Mouse (Mus musculus) Patski (cell line): ENCODE results near the gene Pou3f1. TPM values are rescaled to one million over a fixed set of nuclear protein-coding genes. Genes with fewer than 3 reads are reported as not detected.

ENCODE experiments used
- ATAC-seq: fragments of 100-300 bp; one replicate; pipeline ENCODE4 v1.8.0; 2021
- CTCF ChIA-PET: fragments of 350-600 bp; sonication (Branson Sonifier 250); formaldehyde crosslinking; loops from one replicate; lab custom pipeline; 2022; ENCODE audit warnings: inconsistent platforms; lab: Charles Lee
- POLR2A ChIA-PET: fragments of 350-600 bp; sonication (Branson Sonifier 250); formaldehyde crosslinking; loops from one replicate; lab custom pipeline; 2022; ENCODE audit warnings: antibody characterized with exemption, inconsistent platforms; lab: Charles Lee
- DNase-seq: peaks from one replicate; pipeline ENCODE4 v3.0.0-alpha.2; 2011; ENCODE audit warnings: low read depth, low spot score
- H3K27me3 ChIP-seq: fragments of 371-371 bp; one replicate; pipeline ENCODE4 v1.5.1; 2021
- CTCF ChIP-seq: fragments of 100-300 bp; IDR thresholded peaks from one replicate; pipeline ENCODE4 v1.5.1; 2021
- in situ Hi-C: fragments of 300-500 bp; cut with MboI; formaldehyde crosslinking; loops from 3 replicates; pipeline ENCODE4 v1.11.1; 2018; ENCODE audit warnings: low pct_unique_long_range_greater_than_20kb, mixed read lengths
- polyA plus RNA-seq: library from polyadenylated mRNA; unstranded; gene quantifications from one replicate; pipeline ENCODE4 v1.2.3, GENCODE M21; 2021

The Pou3f1 gene
- polyA plus RNA-seq, 1 experiment from 2014 or later = 0.24 TPM

- DNase-seq (no peak), ATAC-seq (no peak)
- POLR2A ChIA-PET = no interaction called here
- peaks cover 5% of the 10 kb centered on the region for H3K27me3 ChIP-seq
- in situ Hi-C loops = loop anchor here (10.0 kb wide), 2 partner anchors 335 to 715 kb away; no protein-coding TSS in a partner anchor
- CTCF ChIA-PET = no interaction called here
- TF ChIP-seq CTCF = no peak
Measured at GRCm38 (mm10) chr4:124670232-124670631, 13.6 kb downstream of the Pou3f1 start.

GRCm38 (mm10) chr4:124671583-124671982 is 15.0 kb downstream of the Pou3f1 start:
- ATAC-seq (no peak), DNase-seq (no peak)
- TF ChIP-seq CTCF = no peak
- ChIA-PET CTCF (no interaction called here), POLR2A (no interaction called here)
- no peaks in the 10 kb centered on the region for H3K27me3 ChIP-seq
- in situ Hi-C loops = loop anchor here (10.0 kb wide), 2 partner anchors 337 to 717 kb away; no protein-coding TSS in a partner anchor

DNA sequence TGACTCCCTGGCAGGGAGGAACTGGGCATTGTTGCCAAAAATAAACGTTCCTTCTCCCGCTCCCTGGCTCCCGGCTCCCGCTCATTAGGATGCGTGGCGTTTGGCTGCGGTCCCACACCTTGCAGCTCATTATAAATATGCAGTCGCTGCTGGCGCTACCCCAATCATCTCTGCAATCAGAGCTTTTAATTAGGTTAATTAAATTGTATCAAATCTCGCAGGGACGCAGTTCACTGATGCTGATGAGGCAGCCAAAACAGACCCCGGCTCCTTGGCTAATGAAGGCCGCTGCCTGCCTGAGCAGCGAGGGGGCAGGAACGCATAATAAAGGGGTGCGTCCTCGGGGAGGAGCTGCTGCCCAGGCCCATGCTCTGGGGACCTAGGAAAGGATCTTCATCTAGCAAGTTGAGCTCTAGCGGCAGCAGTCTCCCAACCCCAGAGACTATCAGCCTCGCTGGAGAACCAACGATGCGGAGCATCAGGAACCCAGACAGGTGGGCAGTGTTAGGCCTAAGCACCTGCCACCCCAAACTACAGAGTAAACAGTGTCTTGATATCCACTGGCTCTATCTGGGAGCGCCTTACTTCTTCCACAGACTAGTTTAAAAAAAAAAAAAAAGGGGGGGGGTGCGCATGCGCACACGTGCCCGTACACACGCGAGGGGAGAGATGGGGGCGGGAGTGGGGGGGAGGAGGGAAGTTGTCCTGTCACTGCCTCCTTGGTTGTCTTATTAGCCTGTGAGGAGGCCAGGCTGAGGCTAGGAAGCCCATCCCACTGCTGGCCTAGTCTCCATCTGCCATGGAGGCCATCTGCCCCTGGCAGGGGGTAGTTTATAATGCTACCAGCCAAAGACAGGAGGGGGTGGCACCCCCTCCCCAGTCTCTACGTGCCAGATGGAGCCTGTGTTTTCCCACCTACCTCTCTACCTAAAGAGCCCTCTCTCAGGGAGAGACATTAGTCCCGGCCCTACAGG is 16.0 kb downstream of the Pou3f1 start:
- no peak for DNase-seq
- no peaks in the 10 kb centered on the region for H3K27me3 ChIP-seq
- no peak for TF ChIP-seq CTCF
- CTCF ChIA-PET = no interaction called here
- POLR2A ChIA-PET = interaction anchor here (0.6 kb wide), 1 partner anchor 1517 kb away, joined by 3 read pairs; no protein-coding TSS in a partner anchor
- in situ Hi-C loops = loop anchor here (10.0 kb wide), 2 partner anchors 338 to 718 kb away; no protein-coding TSS in a partner anchor
- no peak for ATAC-seq

- ChIA-PET CTCF (interaction anchor here (3.3 kb wide), 1 partner anchor 10 kb away, joined by 16 read pairs; no protein-coding TSS in a partner anchor), POLR2A (no interaction called here)
- no peak for TF ChIP-seq CTCF
- ATAC-seq (no peak), DNase-seq (no peak)
- in situ Hi-C loops = loop anchor here (10.0 kb wide), 2 partner anchors 340 to 720 kb away; no protein-coding TSS in a partner anchor
- H3K27me3 ChIP-seq = no peaks in the 10 kb centered on the region
Measured at GRCm38 (mm10) chr4:124674334-124675032, 17.9 kb downstream of the Pou3f1 start.

- no peak for TF ChIP-seq CTCF
- no peak for DNase-seq
- ATAC-seq = no peak
- ChIA-PET CTCF (interaction anchor here (0.9 to 3.3 kb wide), 3 partner anchors 10 to 95 kb away, joined by 3 to 16 read pairs (median 3); no protein-coding TSS in a partner anchor), POLR2A (interaction anchor here (0.7 kb wide), 1 partner anchor 16 kb away, joined by 3 read pairs; no protein-coding TSS in a partner anchor)
- no peaks in the 10 kb centered on the region for H3K27me3 ChIP-seq
- in situ Hi-C loops = loop anchor here (10.0 kb wide), 2 partner anchors 340 to 720 kb away; no protein-coding TSS in a partner anchor
Measured at GRCm38 (mm10) chr4:124675037-124675436, 18.4 kb downstream of the Pou3f1 start.

GRCm38 (mm10) chr4:124675958-124676357 is 19.4 kb downstream of the Pou3f1 start:
- ChIA-PET POLR2A (interaction anchor here (0.7 kb wide), 1 partner anchor 17 kb away, joined by 3 read pairs; no protein-coding TSS in a partner anchor), CTCF (interaction anchor here (0.9 to 3.3 kb wide), 3 partner anchors 9 to 96 kb away, joined by 3 to 16 read pairs (median 3); no protein-coding TSS in a partner anchor)
- DNase-seq (no peak), ATAC-seq (no peak)
- H3K27me3 ChIP-seq = no peaks in the 10 kb centered on the region
- no peak for TF ChIP-seq CTCF
- in situ Hi-C loops = loop anchor here (10.0 kb wide), 2 partner anchors 341 to 721 kb away; no protein-coding TSS in a partner anchor

GRCm38 (mm10) chr4:124682270-124682669 is 25.7 kb downstream of the Pou3f1 start:
- no peak for DNase-seq
- peak; percentile 60 for TF ChIP-seq CTCF
- no peak for ATAC-seq
- in situ Hi-C loops = no loop called here
- CTCF ChIA-PET = no interaction called here
- POLR2A ChIA-PET = no interaction called here
- no peaks in the 10 kb centered on the region for H3K27me3 ChIP-seq

DNA sequence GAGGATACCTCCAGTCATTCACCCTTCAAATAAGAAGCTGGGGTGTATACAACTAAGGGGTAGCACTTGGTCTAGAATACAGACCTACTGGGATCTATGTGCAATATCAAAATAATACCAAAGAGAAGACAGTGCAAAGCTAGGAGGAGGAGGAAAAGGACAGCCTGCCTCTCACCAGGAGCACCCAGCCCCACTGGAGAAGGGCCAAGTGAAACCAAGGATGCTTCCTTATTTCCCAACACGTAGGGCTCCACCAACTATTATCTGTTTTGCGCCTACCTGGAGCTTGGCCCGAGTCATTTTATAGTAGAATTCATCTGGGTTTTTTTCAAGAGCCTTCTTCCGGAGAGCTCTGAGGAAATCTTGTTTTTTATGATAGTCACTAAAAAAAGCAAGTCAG is 26.9 kb downstream of the Pou3f1 start:
- in situ Hi-C loops = no loop called here
- no peaks in the 10 kb centered on the region for H3K27me3 ChIP-seq
- ChIA-PET POLR2A (interaction anchor here (0.6 kb wide), 1 partner anchor 22 kb away, joined by 4 read pairs; no protein-coding TSS in a partner anchor), CTCF (interaction anchor here (3.7 kb wide), 1 partner anchor 8 kb away, joined by 16 read pairs; no protein-coding TSS in a partner anchor)
- DNase-seq (no peak), ATAC-seq (no peak)
- TF ChIP-seq CTCF = no peak

GRCm38 (mm10) chr4:124685004-124685403 is 28.4 kb downstream of the Pou3f1 start:
- no peak for TF ChIP-seq CTCF
- POLR2A ChIA-PET = interaction anchor here (0.6 kb wide), 1 partner anchor 37 kb away, joined by 3 read pairs; no protein-coding TSS in a partner anchor
- no peak for DNase-seq
- no peaks in the 10 kb centered on the region for H3K27me3 ChIP-seq
- in situ Hi-C loops = loop anchor here (5.0 kb wide), 1 partner anchor 37 kb away; no protein-coding TSS in a partner anchor
- ATAC-seq = no peak
- CTCF ChIA-PET = interaction anchor here (1.4 to 3.7 kb wide), 3 partner anchors 9 to 18 kb away, joined by 5 to 16 read pairs (median 5); no protein-coding TSS in a partner anchor
